Mouse (Mus musculus) lung, adult 2 months (tissue): Measurements from ENCODE around the gene Calcoco1.

Source experiments
- CTCF ChIP-seq: fragments of 200-500 bp; IDR thresholded peaks from 2 replicates; pipeline ENCODE4 v1.5.1; 2011; ENCODE audit warnings: mild to moderate bottlenecking, low read length, control low read depth; ENCODE audit not compliant: insufficient read depth
- POLR2A ChIP-seq: fragments of 200-500 bp; IDR thresholded peaks from 2 replicates; pipeline ENCODE4 v1.6.1; 2011; ENCODE audit warnings: low read depth, mild to moderate bottlenecking, control low read depth, low read length, borderline replicate concordance; ENCODE audit errors: extremely low read depth

- TF ChIP-seq CTCF (peak; percentile 87), POLR2A (no peak)
Observed at GRCm38 (mm10) chr15:102698193-102698592, 23.8 kb downstream of the Calcoco1 start.
